Mouse (Mus musculus) stomach, embryonic 14.5 days (tissue): ENCODE results near the gene Fbxl15. TPM values are rescaled to one million over a fixed set of nuclear protein-coding genes. Genes with fewer than 3 reads are reported as not detected.

Experiments used
- ATAC-seq: fragments of 200-750 bp; cut with Nextera tagmentation; 2 replicates; pipeline ENCODE4 v1.8.0; 2017; ENCODE audit warnings: low read depth, moderate TSS enrichment; ENCODE audit not compliant: insufficient number of reproducible peaks, insufficient read depth, low FRiP score
- H3K27ac ChIP-seq: fragments of 300-500 bp; sonication (generic); 2 replicates; pipeline ENCODE4 v1.5.1; 2014; ENCODE audit warnings: mild to moderate bottlenecking, low read length, moderate library complexity, mixed read lengths
- H3K27me3 ChIP-seq: fragments of 300-500 bp; sonication (generic); 2 replicates; pipeline ENCODE4 v1.6.1; 2014; ENCODE audit warnings: low read length, control low read depth, mixed read lengths; ENCODE audit not compliant: control insufficient read depth, insufficient read depth
- H3K36me3 ChIP-seq: fragments of 300-500 bp; sonication (generic); 2 replicates; pipeline ENCODE4 v1.6.1; 2014; ENCODE audit warnings: mild to moderate bottlenecking, control low read depth, low read length, moderate library complexity, mixed read lengths; ENCODE audit not compliant: control insufficient read depth, insufficient read depth
- H3K4me1 ChIP-seq: fragments of 300-500 bp; sonication (generic); 2 replicates; pipeline ENCODE4 v1.6.1; 2014; ENCODE audit warnings: low read length, control low read depth, mixed read lengths; ENCODE audit not compliant: control insufficient read depth, insufficient read depth
- H3K4me2 ChIP-seq: fragments of 300-500 bp; sonication (generic); replicated peaks from 2 replicates; pipeline ENCODE4 v1.6.1; 2014; ENCODE audit warnings: low read depth, low read length, control low read depth
- H3K4me3 ChIP-seq: fragments of 300-500 bp; sonication (generic); 2 replicates; pipeline ENCODE4 v1.5.1; 2014; ENCODE audit warnings: low read depth, low read length, control low read depth
- H3K9ac ChIP-seq: fragments of 300-500 bp; sonication (generic); replicated peaks from 2 replicates; pipeline ENCODE4 v1.6.1; 2014; ENCODE audit warnings: low read depth, mild to moderate bottlenecking, control low read depth, low read length, moderate library complexity, mixed read lengths
- H3K9me3 ChIP-seq: fragments of 300-500 bp; sonication (generic); 2 replicates; pipeline ENCODE4 v1.6.1; 2016; ENCODE audit warnings: low read depth, low read length, control low read depth; ENCODE audit not compliant: control insufficient read depth
- WGBS: fragments of 180-500 bp; shearing (Covaris S2); extraction: QIAGEN DNeasy Blood & Tissue Kit; methylation state at CpG from one replicate; pipeline ENCODE4 v1.1.7; 2014; 5-methylcytosine and 5-hydroxymethylcytosine counted together
- polyA plus RNA-seq: library from polyadenylated mRNA; unstranded; fragments of >200 nt; fragmentation: Nextera tagmentation; extraction: Ambion mirVana; gene quantifications from 2 replicates; pipeline ENCODE4 v1.2.1, GENCODE M21; 2014

The Fbxl15 gene
- polyA plus RNA-seq, 1 experiment from 2014 or later = 13.7 TPM

DNA sequence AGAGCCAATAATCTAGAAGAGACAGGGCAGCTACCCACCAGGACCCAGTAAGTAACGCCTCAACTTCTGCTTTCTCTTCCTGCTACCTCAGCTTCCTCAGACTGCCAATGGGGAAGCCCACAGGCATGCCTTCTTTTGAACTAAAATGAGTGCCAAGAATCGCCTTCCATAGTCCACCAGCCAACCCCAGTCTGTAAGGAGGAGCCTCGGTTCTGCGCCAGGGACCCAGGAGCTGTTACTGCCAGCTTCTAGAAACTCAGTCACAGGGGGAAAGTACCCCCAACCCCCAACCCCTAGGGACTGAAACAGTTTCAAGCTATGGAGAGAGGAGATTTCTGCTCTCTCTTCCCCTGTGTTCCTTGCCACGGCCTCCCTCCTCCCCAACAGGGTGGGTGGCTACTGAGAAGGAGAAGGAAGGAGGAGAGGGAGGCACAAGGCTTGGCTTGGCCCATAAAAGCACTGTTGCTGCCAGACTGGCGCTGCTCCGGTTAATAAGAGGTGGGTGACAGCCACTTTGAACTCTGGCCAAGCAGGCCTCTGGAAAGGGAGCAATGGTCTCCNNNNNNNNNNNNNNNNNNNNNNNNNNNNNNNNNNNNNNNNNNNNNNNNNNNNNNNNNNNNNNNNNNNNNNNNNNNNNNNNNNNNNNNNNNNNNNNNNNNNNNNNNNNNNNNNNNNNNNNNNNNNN lies 11.4 kb downstream of the Fbxl15 start:
- no peaks in the 10 kb centered on the region for H3K9me3 ChIP-seq
- H3K4me3 ChIP-seq = no peak overlapping the region
- peak overlapping the region; percentile 62; the same call in 1 of the 2 replicates for H3K4me2 ChIP-seq
- 79% methylated on average over 7 of the region's 7 CpGs for WGBS
- no peaks in the 10 kb centered on the region for H3K36me3 ChIP-seq
- no peaks in the 10 kb centered on the region for H3K27me3 ChIP-seq
- H3K4me1 ChIP-seq = peaks cover 9% of the 10 kb centered on the region; the same call in 1 of the 2 replicates
- ATAC-seq = no peak
- no peak overlapping the region for H3K9ac ChIP-seq
- peak overlapping the region; percentile 21; the same call in 1 of the 2 replicates for H3K27ac ChIP-seq

GRCm38 (mm10) chr19:46344710-46345419 lies 16.9 kb downstream of the Fbxl15 start:
- H3K27ac ChIP-seq = no peak overlapping the region
- no peak overlapping the region for H3K9ac ChIP-seq
- no peaks in the 10 kb centered on the region for H3K36me3 ChIP-seq
- 20% methylated on average over 7 of the region's 7 CpGs for WGBS
- H3K27me3 ChIP-seq = no peaks in the 10 kb centered on the region
- H3K4me1 ChIP-seq = 0 out of 2 replicates have a peak, but pooled peaks cover 9% of the 10 kb centered on the region
- no peaks in the 10 kb centered on the region for H3K9me3 ChIP-seq
- no peak overlapping the region for H3K4me3 ChIP-seq
- no peak for ATAC-seq
- H3K4me2 ChIP-seq = no peak overlapping the region

DNA sequence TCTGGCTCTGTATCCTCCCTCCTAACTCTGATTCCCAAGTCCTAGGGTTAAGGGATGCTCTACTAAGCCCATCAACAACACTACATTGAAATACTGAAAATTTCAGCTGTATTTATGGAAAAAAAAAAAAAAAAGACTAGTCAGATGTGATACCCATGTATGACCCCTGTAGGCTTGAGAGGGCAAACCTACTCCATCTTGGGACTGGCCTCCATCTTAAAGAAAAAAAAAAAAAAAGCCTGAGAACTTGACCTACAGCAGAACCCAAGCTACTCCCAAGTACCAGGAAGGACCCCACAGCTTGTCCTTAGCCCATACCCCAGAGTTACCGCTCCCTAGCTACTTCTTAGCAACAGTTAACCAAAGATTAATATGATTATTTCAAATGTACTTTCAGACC lies 19.2 kb downstream of the Fbxl15 start:
- no peaks in the 10 kb centered on the region for H3K9me3 ChIP-seq
- no peak overlapping the region for H3K4me2 ChIP-seq
- no peak overlapping the region for H3K4me3 ChIP-seq
- H3K27me3 ChIP-seq = no peaks in the 10 kb centered on the region
- 97% methylated on average over 1 of the region's 1 CpGs for WGBS
- H3K9ac ChIP-seq = no peak overlapping the region
- no peak for ATAC-seq
- H3K27ac ChIP-seq = no peak overlapping the region
- H3K4me1 ChIP-seq = 0 out of 2 replicates have a peak, but pooled peaks cover 10% of the 10 kb centered on the region
- H3K36me3 ChIP-seq = no peaks in the 10 kb centered on the region

- Histone ChIP-seq H3K27ac (peak overlapping the region; percentile 82; the same call in 1 of the 2 replicates), H3K9ac (peak overlapping the region; percentile 65), H3K9me3 (no peaks in the 10 kb centered on the region), H3K27me3 (no peaks in the 10 kb centered on the region), H3K4me3 (peak overlapping the region; percentile 66), H3K4me2 (peak overlapping the region; percentile 67), H3K36me3 (no peaks in the 10 kb centered on the region), H3K4me1 (0 out of 2 replicates have a peak, but pooled peaks cover 10% of the 10 kb centered on the region)
- no peak for ATAC-seq
- WGBS = 30% methylated on average over 14 of the region's 14 CpGs
These were observed 20.1 kb downstream of the Fbxl15 start for GRCm38 (mm10) chr19:46347936-46348668.

DNA sequence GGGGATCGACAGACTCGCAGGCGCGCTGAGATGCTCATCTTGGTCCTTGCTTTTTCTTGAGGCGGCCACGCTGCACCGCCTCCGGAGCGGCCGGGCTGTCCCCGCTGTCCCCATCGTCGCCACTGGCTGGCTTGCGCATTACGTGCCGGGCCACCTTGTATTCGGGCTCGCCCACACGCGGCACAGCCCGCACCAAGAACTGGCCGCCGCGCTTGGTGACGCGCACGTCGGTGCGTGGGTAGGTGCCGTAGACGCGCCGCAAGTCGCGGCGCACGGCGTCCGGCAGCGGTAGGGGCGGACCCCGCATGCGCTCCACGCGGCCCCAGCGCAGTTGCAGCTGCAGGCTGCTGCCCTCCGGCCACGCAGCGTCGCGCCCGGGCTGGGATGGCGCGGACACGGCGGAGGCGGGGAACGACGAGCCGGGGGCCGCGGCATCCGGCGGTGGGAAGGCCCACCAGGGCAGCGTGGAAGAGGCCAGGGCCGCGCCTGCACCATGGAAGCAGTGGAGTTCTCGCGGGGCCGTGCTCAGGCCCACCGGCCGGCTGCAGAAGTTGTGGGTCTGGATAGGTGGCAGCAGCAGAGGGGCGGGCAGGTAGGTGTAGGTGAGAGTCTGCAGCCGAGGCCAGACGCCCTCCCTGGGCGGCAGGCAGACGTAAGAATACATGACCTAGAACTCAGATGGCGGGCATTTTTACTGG lies 20.9 kb downstream of the Fbxl15 start:
- peak overlapping the region; percentile 82 for H3K27ac ChIP-seq
- 0 out of 2 replicates have a peak, but pooled peaks cover 10% of the 10 kb centered on the region for H3K4me1 ChIP-seq
- no peaks in the 10 kb centered on the region for H3K9me3 ChIP-seq
- H3K4me3 ChIP-seq = peak overlapping the region; percentile 66
- peak overlapping the region; percentile 67 for H3K4me2 ChIP-seq
- WGBS = under 1% methylated on average over 78 of the region's 78 CpGs
- no peaks in the 10 kb centered on the region for H3K36me3 ChIP-seq
- H3K27me3 ChIP-seq = no peaks in the 10 kb centered on the region
- peak; percentile 82 for ATAC-seq
- peak overlapping the region; percentile 65 for H3K9ac ChIP-seq

GRCm38 (mm10) chr19:46349550-46349949 lies 21.6 kb downstream of the Fbxl15 start:
- H3K4me2 ChIP-seq = peak overlapping the region; percentile 67
- H3K36me3 ChIP-seq = no peaks in the 10 kb centered on the region
- peak overlapping the region; percentile 66 for H3K4me3 ChIP-seq
- H3K27ac ChIP-seq = no peak overlapping the region; the same call in 1 of the 2 replicates
- WGBS = 26% methylated on average over 6 of the region's 6 CpGs
- no peak for ATAC-seq
- no peaks in the 10 kb centered on the region for H3K27me3 ChIP-seq
- no peaks in the 10 kb centered on the region for H3K9me3 ChIP-seq
- peak overlapping the region; percentile 65 for H3K9ac ChIP-seq
- 0 out of 2 replicates have a peak, but pooled peaks cover 10% of the 10 kb centered on the region for H3K4me1 ChIP-seq

- ATAC-seq = no peak
- 62% methylated on average over 10 of the region's 10 CpGs for WGBS
These were observed 22.4 kb downstream of the Fbxl15 start, which contains the start of gene 2310034G01Rik for GRCm38 (mm10) chr19:46350168-46350932. TSS of gene 2310034G01Rik (minus strand) at chr19:46350302.

More at GRCm38 (mm10) chr19:46350168-46350932, 22.4 kb downstream of the Fbxl15 start, which contains the start of gene 2310034G01Rik:
- Histone ChIP-seq H3K27me3 (no peaks in the 10 kb centered on the region), H3K9ac (peak within 1 kb of the TSS; percentile 65), H3K36me3 (no peaks in the 10 kb centered on the region), H3K4me2 (peak within 1 kb of the TSS; percentile 67), H3K27ac (peak within 1 kb of the TSS; percentile 82), H3K4me3 (peak within 1 kb of the TSS; percentile 66), H3K9me3 (no peaks in the 10 kb centered on the region), H3K4me1 (0 out of 2 replicates have a peak, but pooled peaks cover 10% of the 10 kb centered on the region)
